Mouse (Mus musculus) E14TG2a.4 (cell line): Measurements from ENCODE around the gene Rps19.

Experiments used
- CTCF ChIP-seq: conservative IDR thresholded peaks from 2 replicates; pipeline ENCODE4 v1.5.1; 2014; ENCODE audit warnings: low read length
- POU5F1 ChIP-seq: IDR thresholded peaks from 2 replicates; pipeline ENCODE4 v1.6.1; 2014; ENCODE audit warnings: low read length, borderline replicate concordance

- TF ChIP-seq CTCF (no peak), POU5F1 (no peak)
Observed at GRCm38 (mm10) chr7:24904070-24904483, 19.9 kb downstream of the Rps19 start.
